Mouse (Mus musculus) midbrain, embryonic 11.5 days (tissue): Measurements from ENCODE around the gene Hunk. TPM values are rescaled to one million over a fixed set of nuclear protein-coding genes. Genes with fewer than 3 reads are reported as not detected.

Experiments used
- ATAC-seq: fragments of 200-750 bp; cut with Nextera tagmentation; 2 replicates; pipeline ENCODE4 v1.8.0; 2017; ENCODE audit warnings: moderate TSS enrichment, moderate library complexity; ENCODE audit not compliant: low FRiP score
- DNase-seq: peaks from one replicate; pipeline ENCODE4 v3.0.0; 2015; ENCODE audit warnings: low spot score; ENCODE audit errors: missing footprints
- H3K27ac ChIP-seq: fragments of 300-500 bp; sonication (generic); 2 replicates; pipeline ENCODE4 v1.5.1; 2014; ENCODE audit warnings: low read depth, low read length
- H3K27me3 ChIP-seq: fragments of 300-500 bp; sonication (generic); 2 replicates; pipeline ENCODE4 v1.6.1; 2014; ENCODE audit warnings: mild to moderate bottlenecking, low read length, moderate library complexity, mixed read lengths; ENCODE audit not compliant: control insufficient read depth, insufficient read depth
- H3K36me3 ChIP-seq: fragments of 300-500 bp; sonication (generic); 2 replicates; pipeline ENCODE4 v1.6.1; 2014; ENCODE audit warnings: mild to moderate bottlenecking, low read length, moderate library complexity, mixed read lengths; ENCODE audit not compliant: control insufficient read depth, insufficient read depth
- H3K4me1 ChIP-seq: fragments of 300-500 bp; sonication (generic); 2 replicates; pipeline ENCODE4 v1.6.1; 2014; ENCODE audit warnings: low read length; ENCODE audit not compliant: control insufficient read depth, insufficient read depth
- H3K4me2 ChIP-seq: fragments of 300-500 bp; sonication (generic); 2 replicates; pipeline ENCODE4 v1.6.1; 2014; ENCODE audit warnings: mild to moderate bottlenecking, moderate library complexity
- H3K4me3 ChIP-seq: fragments of 300-500 bp; sonication (generic); 2 replicates; pipeline ENCODE4 v1.5.1; 2014; ENCODE audit warnings: low read depth, low read length
- H3K9ac ChIP-seq: fragments of 300-500 bp; sonication (generic); 2 replicates; pipeline ENCODE4 v1.6.1; 2014; ENCODE audit warnings: low read length
- H3K9me3 ChIP-seq: fragments of 300-500 bp; sonication (generic); 2 replicates; pipeline ENCODE4 v1.6.1; 2016; ENCODE audit warnings: low read length; ENCODE audit not compliant: control insufficient read depth
- WGBS: fragments of 180-500 bp; shearing (Covaris S2); extraction: QIAGEN DNeasy Blood & Tissue Kit; methylation state at CpG from one replicate; pipeline ENCODE4 v1.1.7; 2014; 5-methylcytosine and 5-hydroxymethylcytosine counted together
- polyA plus RNA-seq: library from polyadenylated mRNA; unstranded; fragments of >200 nt; fragmentation: Nextera tagmentation; extraction: Ambion mirVana; gene quantifications from 2 replicates; pipeline ENCODE4 v1.2.1, GENCODE M21; 2014

Gene Hunk
- polyA plus RNA-seq: 9.7 TPM in 2 replicates

DNA sequence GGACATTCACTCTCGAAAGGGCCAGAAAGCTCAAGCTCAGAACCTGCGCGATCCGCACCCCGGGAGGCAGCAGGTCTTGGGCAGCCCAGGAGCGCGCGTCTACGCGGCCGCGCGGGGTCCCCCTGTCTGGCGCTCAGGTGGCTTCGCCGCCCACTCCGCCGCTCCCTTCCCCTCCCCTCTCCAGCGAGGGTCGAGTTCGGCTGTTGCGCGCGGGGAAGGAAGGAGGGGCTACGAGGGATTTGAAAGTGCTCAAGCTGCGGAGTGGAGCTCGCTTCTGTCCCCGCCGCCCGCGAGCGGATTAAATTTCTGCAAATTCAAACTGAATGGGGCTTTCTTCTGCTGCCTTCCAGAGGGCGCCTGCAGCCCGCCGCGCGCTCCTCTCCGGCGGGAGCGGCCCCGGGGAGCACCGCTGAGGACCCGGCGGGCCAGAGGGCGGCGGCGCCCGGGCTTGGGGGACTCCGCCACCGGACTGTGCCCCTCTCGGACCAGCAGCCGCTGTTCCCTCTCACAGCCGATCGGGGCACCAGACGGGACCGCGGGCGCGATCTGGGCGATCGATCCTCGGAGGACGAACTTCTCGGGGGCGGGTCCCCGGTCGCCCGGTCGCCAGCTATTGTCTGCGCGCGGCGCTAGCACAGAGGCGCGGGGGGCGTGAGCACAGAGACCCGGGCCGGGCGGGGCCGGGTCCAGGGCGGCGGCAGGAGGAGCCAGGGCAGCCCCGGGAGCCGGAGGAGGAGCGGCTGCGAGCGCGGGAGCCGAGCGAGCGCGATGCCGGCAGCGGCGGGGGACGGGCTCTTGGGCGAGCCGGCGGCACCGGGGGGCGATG lies at the start of gene Hunk:
Hunk (plus strand) TSS at position 326 of the 826 bp plus-strand sequence.
- Histone ChIP-seq H3K27me3 (peaks cover 3% of the 10 kb centered on the region), H3K9me3 (no peaks in the 10 kb centered on the region), H3K27ac (peak within 1 kb of the TSS; percentile 97), H3K36me3 (peaks cover 8% of the 10 kb centered on the region; the same call in 1 of the 2 replicates), H3K4me2 (peak within 1 kb of the TSS; percentile 90), H3K9ac (peak within 1 kb of the TSS; percentile 95), H3K4me1 (peaks cover 22% of the 10 kb centered on the region), H3K4me3 (peak within 1 kb of the TSS; percentile 89)
- peak; percentile 85 for ATAC-seq
- 1% methylated on average over 74 of the region's 101 CpGs for WGBS
- DNase-seq: peak; percentile 97

DNA sequence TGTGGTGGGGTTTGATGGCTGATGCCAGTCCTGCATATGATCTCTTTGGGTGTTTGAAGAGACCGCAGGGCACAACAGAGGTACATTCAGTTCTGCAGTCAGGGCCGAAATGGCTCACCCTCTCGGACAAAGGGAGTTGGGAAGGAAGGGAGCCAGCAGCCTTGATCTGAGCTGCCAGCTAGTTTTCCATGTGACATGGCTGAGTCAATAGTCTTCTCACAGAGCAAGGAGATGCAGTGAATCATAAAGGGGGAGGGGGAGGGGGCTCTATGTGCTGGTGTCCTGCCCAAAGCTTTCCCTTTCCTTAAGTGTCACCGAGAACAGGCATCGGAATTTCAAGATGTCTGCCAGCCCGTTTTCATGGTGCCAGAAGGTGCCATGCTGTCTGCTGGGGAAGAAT lies 46.8 kb upstream of the Hunk start:
- DNase-seq: peak; percentile 8
- Histone ChIP-seq H3K9me3 (no peaks in the 10 kb centered on the region), H3K9ac (no peak overlapping the region), H3K4me3 (no peak overlapping the region), H3K4me2 (no peak overlapping the region), H3K27me3 (no peaks in the 10 kb centered on the region), H3K36me3 (no peaks in the 10 kb centered on the region), H3K4me1 (no peaks in the 10 kb centered on the region), H3K27ac (no peak overlapping the region)
- ATAC-seq: no peak
- WGBS: 93% methylated on average over 6 of the region's 6 CpGs

DNA sequence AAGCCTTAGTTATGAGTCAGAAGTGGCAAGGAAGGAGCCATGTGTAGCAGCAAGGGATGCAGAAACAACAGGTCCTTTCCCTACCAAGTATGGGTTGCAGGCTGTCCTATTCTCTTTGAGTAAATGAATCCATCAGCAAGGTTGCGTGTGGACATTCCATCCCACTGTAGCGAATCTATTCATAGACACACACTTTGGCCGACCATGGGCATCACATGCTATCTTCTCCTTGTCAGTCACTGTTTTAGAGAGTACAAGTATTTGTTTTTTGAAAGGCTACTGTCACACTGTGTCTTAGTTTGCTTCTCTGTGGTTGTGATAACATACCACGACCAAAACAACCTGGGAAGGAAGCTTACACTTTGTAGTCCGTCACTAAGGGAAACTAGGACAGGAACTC lies 44.7 kb upstream of the Hunk start:
- Histone ChIP-seq H3K9me3 (no peaks in the 10 kb centered on the region), H3K36me3 (no peaks in the 10 kb centered on the region), H3K4me2 (no peak overlapping the region), H3K4me1 (no peaks in the 10 kb centered on the region), H3K9ac (no peak overlapping the region), H3K4me3 (no peak overlapping the region), H3K27ac (no peak overlapping the region), H3K27me3 (no peaks in the 10 kb centered on the region)
- WGBS: 90% methylated on average over 5 of the region's 5 CpGs
- ATAC-seq (no peak), DNase-seq (peak; percentile 79)

DNA sequence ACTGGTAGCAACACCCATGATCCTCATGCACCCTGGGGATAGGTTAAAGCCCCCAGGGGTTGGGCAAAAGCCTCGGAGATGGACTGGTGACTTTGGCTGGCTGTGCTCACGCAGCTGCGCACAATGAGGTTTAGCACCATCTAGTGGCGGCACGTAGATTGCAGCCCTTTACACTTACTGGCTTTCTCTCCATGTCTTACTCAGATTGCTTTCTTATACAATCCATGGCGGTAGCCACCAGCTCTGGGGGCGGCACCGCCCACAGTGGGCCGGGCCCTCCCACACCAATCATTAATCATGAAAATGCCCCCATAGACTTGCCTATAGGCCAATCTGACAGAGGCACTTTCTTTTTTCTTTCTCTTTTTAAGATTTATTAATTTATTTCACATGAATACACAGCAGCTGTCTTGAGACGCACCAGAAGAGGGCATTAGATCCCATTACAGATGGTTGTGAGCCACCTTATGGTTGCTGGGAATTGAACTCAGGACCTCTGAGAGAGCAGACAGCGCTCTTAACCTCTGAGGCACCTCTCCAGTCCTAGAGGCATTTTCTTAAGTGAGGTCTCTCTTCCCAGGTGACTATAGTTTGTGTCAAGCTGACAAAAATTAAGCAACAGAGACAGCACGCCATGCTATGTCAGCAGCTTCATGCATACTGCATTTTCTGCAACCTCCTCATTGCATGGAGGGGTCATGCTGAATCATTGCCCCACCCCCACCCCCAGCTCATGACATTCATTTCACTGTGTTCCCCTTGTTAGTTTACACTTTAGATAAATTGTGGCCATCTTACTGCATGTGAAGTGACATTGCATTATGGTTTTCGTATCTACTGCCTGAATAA lies 35.9 kb upstream of the Hunk start:
- WGBS: 30% methylated on average over 12 of the region's 13 CpGs
- ATAC-seq (peak; percentile 96), DNase-seq (peak; percentile 98)
- H3K9ac ChIP-seq: no peak overlapping the region
- H3K4me1 ChIP-seq: no peaks in the 10 kb centered on the region
- no peak overlapping the region for H3K27ac ChIP-seq
- no peak overlapping the region for H3K4me3 ChIP-seq
- no peaks in the 10 kb centered on the region for H3K36me3 ChIP-seq
- H3K4me2 ChIP-seq: no peak overlapping the region
- H3K9me3 ChIP-seq: no peaks in the 10 kb centered on the region
- H3K27me3 ChIP-seq: no peaks in the 10 kb centered on the region

GRCm38 (mm10) chr16:90351726-90352125 lies 34.1 kb upstream of the Hunk start:
- Histone ChIP-seq H3K4me1 (no peaks in the 10 kb centered on the region), H3K27me3 (no peaks in the 10 kb centered on the region), H3K9me3 (no peaks in the 10 kb centered on the region), H3K4me2 (no peak overlapping the region), H3K4me3 (no peak overlapping the region), H3K27ac (no peak overlapping the region), H3K36me3 (no peaks in the 10 kb centered on the region), H3K9ac (no peak overlapping the region)
- DNase-seq (peak; percentile 8), ATAC-seq (no peak)
- WGBS: 69% methylated on average over 8 of the region's 8 CpGs

DNA sequence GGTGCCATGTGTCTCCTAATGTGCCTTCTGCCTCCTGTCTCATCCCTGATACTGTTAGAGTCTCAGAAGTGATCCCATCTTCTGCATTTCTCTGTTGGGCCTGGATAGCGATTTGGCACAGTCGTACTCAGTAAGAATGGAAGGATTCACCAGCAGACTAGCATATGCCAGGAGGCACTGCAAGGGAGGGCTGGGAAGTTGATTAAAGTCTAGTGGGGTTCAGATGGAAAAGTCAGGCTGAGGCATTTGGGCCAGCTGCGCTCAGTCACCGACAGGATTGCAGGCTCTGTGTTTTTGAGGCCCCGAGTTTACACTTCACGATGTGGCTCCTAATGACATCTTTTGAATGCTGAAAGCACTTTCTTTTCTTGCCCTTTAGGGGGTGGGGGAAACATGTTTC lies 33.1 kb upstream of the Hunk start:
- Histone ChIP-seq H3K27me3 (no peaks in the 10 kb centered on the region), H3K9ac (no peak overlapping the region), H3K4me3 (no peak overlapping the region), H3K36me3 (no peaks in the 10 kb centered on the region), H3K4me1 (no peaks in the 10 kb centered on the region), H3K27ac (no peak overlapping the region), H3K9me3 (no peaks in the 10 kb centered on the region), H3K4me2 (no peak overlapping the region)
- WGBS: 62% methylated on average over 6 of the region's 6 CpGs
- no peak for ATAC-seq
- peak; percentile 47 for DNase-seq

DNA sequence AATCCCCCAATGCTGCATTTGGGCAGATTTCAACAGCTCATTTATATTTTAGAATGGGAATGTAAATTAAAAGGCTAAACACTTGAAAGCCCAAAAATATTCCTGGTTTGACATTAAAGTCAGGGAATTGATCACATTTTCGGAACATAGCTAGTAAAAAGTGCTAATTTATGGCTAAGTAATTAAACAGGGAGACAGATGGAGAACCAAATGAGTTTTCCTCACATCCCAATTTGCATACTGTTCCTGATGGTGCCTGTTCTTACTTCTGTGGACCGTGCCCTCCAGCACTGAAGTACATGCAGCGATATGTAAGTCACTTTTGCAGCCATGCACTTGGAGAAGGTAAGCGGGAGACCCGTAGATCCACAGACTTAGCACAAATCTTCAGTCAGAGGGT lies 32.7 kb upstream of the Hunk start:
- peak; percentile 35 for DNase-seq
- H3K36me3 ChIP-seq: no peaks in the 10 kb centered on the region
- ATAC-seq: no peak

GRCm38 (mm10) chr16:90359329-90359728 lies 26.5 kb upstream of the Hunk start:
- ATAC-seq (no peak), DNase-seq (no peak)
- H3K9me3 ChIP-seq: no peaks in the 10 kb centered on the region
- no peak overlapping the region for H3K4me3 ChIP-seq
- no peaks in the 10 kb centered on the region for H3K4me1 ChIP-seq
- no peak overlapping the region for H3K4me2 ChIP-seq
- H3K27me3 ChIP-seq: no peaks in the 10 kb centered on the region
- no peak overlapping the region for H3K9ac ChIP-seq
- H3K27ac ChIP-seq: no peak overlapping the region
- H3K36me3 ChIP-seq: no peaks in the 10 kb centered on the region
- WGBS: 86% methylated on average over 9 of the region's 9 CpGs

More for the DNA sequence above, 32.7 kb upstream of the Hunk start:
- Histone ChIP-seq H3K4me2 (no peak overlapping the region), H3K9ac (no peak overlapping the region), H3K4me1 (no peaks in the 10 kb centered on the region), H3K27ac (no peak overlapping the region), H3K4me3 (no peak overlapping the region), H3K9me3 (no peaks in the 10 kb centered on the region), H3K27me3 (no peaks in the 10 kb centered on the region)
- WGBS: 92% methylated on average over 5 of the region's 5 CpGs

- Histone ChIP-seq H3K27me3 (no peaks in the 10 kb centered on the region), H3K27ac (no peak overlapping the region), H3K36me3 (no peaks in the 10 kb centered on the region), H3K9ac (no peak overlapping the region), H3K4me2 (no peak overlapping the region), H3K4me1 (no peaks in the 10 kb centered on the region), H3K9me3 (no peaks in the 10 kb centered on the region), H3K4me3 (no peak overlapping the region)
- ATAC-seq: no peak
- no peak for DNase-seq
- WGBS: 37% methylated on average over 4 of the region's 4 CpGs
Measured at GRCm38 (mm10) chr16:90359750-90360149, 26.1 kb upstream of the Hunk start.
